Mouse (Mus musculus) testis, postnatal 10 days (tissue): ENCODE measurements around the gene Dlgap1.
A peak's percentile ranks its signal among the peaks of the same experiment; 100 is the strongest.

Experiments used
- DNase-seq: peaks from one replicate; pipeline ENCODE4 v3.0.0; 2021; ENCODE audit warnings: low spot score

Dlgap1 gene

DNA sequence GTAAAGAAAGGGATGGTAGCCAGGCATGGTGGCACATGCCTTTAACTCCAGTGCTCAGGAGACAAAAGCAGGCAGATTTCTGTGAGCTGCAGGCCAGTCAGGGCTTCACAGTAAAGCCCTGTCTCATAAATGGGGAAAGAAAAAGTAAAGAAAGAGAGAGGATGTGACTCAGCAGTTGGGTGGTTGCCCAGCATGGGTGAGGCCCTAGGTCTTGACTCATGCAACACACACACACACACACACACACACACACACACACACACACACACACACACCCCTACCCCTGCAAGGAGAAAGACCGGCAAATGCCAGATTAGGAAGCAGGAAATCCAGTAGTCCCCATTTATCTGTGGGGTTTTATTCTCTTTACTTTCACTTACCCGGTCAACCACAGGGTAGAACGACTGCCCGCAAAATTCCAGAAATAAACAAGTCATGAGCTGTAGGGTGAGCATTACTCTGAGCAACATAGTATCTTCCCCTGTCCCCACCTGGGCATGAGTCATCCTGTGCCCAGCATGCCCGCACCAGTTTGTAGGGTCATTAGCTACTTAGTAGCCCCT, 759.9 kb downstream of the Dlgap1 start:
- DNase-seq = peak; percentile 82

DNA sequence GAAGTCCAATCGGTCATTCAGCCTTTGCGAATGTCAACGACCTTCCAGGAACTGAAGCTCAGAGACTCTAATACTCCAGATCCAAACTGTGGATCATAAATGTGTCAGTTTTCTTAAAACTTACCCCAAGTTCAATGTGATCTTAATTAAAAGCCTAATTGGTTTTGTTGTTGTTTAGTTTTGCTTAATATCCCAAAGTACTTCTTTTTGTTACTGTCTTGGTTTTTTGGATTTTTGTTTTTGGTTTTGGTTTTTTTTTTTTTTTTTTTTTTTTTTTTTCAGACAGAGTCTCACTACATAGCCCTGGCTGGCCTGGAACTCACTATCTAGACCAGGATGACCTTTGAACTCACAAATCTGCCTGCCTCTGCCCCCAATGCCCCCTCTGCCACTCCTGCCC, 765.9 kb downstream of the Dlgap1 start:
- DNase-seq = no peak

DNA sequence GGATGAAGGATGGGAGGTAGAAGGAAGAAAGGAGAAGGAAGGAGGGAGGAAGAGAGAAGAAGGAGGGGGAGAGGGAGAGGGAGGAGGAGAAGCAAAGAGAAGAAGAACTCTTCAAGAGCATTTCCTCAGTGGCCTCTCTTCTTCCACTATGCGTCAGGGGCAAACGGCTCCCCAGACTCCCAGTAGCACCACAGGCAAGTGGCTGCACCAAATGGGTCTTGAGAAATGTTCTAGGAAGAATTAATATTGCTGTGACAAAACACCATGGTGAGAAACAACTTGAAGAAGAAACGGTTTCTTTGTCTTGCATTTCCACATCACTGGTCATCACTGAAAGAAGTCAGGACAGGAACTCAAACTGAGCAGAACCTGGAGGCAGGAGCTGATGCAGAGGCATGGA, 766.5 kb downstream of the Dlgap1 start:
- DNase-seq = no peak

DNA sequence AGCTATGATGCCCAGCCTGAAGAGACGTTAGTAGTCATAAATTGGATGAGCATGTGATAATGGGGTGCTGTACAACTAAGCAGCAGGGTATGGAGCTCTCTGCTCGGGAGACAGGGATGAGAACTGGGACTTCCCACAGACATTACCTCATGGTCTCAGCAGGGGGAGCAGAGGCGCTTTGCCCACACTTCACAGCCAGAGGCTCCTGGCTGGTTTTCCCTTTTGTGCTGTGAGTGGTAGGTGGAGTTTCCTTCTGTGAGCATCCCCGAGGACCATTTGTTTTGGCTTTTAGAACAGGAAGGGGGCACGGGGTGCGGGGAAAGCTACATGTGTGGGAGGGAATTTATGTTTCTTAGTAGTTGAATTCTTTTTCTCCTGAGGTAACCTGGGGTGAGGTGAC, 768.6 kb downstream of the Dlgap1 start:
- DNase-seq = peak; percentile 73

DNA sequence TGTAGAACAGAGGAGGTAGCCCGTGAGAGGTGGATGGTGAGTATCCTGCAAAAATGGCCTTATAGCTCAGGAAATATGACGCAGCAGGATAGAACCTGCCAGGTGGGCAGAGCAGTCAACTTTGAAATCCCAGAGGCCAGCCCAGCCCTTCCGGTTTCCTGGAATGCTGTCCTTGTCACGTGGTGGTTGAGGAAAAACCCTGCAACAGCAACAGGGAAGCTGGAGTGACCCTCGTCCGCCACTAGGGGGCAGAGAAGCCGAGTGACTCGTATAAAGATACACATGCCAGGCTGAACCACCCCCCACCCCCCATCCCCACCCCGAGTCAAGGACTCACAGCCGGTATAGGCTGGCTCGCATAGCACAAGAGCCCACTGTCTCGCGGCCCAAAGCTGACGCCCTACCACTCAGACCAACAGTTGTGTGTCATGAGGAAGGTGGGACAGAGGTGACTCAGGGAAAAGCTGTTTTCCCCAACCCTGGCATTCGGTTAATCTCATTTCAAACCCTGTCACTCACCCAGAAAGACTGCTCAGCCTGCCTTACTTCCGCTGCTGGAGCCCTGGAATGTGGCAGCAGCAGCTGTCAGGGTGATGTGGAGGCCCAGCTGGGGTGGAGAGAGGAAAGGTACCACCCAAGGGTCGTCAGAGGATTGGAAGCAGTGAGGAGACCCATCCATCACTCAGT, 769.4 kb downstream of the Dlgap1 start:
- DNase-seq = peak; percentile 95

- no peak for DNase-seq
Observed at GRCm38 (mm10) chr17:70739346-70739745, 770.5 kb downstream of the Dlgap1 start.

DNA sequence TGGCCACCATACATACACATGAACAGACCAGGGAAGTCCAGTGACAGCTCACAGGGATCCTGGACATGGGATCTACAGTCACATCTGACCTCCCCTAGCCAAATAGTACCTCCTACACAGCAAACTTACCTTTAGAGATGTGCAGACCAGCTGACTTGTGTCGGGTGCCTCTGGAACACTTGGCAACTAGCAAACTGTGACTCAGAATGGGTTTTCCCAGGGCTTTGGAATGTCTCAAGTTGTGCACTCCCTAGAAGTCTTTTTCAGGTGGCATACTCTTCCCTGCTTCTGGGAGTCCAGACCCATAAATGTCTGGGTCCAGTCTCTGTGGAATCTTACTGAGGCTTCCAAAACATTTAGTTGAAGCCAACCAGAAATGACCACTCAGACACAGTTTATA, 772.8 kb downstream of the Dlgap1 start:
- no peak for DNase-seq

DNA sequence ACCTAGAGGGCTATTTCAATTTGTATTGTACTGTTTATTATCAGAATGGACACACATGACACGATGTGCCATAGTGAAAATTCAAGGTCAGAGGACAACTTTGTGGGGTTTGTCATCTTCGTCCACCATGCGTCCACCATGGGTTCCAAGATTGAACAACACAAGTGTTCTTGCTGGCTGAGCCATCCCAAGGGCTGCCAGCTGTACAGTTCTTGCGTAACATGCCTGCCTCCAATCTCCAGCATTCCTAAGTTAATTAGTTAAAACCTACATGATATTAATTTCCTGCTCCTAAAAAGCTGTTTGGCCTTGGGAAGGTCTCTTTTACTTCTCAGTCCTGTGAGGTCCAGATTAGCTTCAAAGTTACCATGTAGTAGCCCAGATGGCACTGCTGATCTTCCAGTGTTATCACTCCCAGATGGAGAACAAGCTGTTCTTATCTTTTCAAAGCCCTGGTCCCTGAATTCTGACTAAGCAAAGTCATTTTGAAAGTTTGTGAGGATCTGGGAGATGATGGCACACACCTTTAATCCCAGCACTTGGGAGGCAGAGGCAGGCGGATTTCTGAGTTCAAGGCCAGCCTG, 775.8 kb downstream of the Dlgap1 start:
- DNase-seq = no peak

GRCm38 (mm10) chr17:70745385-70745784, 776.5 kb downstream of the Dlgap1 start:
- no peak for DNase-seq

GRCm38 (mm10) chr17:70746379-70747079, 777.7 kb downstream of the Dlgap1 start:
- DNase-seq = no peak

DNA sequence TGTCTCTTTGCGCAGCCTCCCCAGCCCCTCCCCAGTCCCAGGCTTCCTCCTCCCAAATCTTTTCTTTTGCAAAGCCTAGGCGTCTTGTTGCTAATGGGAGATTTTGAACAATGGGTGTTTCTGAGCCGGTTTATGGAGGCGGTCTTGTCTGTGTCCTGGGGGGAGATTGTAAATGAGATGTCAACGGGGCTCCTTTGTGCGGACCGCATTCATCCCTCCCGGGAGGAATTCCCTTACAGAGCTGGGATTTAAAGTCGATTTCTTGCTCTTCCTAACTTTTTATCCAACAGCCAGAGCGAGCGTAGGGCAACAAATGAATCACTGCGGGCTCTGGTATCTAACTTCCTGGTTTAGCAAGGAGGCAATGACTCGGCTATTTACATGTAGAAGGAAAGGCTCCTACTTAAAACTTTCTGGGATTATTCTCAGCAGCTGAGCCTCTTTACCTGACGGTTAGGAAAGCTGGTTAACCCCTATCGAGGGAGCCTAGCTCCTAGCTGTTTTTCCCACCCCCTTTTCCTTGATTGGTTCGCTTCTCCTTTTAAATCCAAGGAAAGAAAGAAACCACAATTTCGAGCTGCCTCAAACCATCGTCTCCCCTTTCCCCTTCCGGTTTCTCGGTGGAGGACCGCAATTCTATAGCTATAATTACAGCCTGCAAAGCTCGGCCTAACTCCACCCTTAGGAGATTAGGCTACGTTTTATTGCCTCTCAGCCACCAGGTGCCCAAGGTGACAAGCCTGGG, 779.0 kb downstream of the Dlgap1 start:
- DNase-seq = no peak

DNA sequence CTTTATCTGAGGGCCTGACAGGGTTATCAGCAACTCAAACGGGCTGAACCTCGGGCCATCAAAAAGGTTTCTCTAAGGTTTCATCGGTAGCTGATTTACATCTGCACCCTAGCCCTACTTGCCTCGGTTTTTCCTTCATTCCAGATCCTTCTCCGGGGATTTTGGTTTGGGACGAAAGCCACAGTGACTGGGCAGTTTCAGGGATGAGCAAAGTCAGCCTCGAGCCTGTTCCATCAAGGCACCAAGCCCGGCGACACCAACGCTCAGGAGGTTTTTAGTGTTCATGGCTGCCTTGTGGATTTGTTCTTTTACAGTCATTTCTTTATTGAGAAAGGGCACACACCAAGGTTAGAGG, 779.6 kb downstream of the Dlgap1 start:
- no peak for DNase-seq

GRCm38 (mm10) chr17:70748964-70749650, 780.2 kb downstream of the Dlgap1 start:
- no peak for DNase-seq

DNA sequence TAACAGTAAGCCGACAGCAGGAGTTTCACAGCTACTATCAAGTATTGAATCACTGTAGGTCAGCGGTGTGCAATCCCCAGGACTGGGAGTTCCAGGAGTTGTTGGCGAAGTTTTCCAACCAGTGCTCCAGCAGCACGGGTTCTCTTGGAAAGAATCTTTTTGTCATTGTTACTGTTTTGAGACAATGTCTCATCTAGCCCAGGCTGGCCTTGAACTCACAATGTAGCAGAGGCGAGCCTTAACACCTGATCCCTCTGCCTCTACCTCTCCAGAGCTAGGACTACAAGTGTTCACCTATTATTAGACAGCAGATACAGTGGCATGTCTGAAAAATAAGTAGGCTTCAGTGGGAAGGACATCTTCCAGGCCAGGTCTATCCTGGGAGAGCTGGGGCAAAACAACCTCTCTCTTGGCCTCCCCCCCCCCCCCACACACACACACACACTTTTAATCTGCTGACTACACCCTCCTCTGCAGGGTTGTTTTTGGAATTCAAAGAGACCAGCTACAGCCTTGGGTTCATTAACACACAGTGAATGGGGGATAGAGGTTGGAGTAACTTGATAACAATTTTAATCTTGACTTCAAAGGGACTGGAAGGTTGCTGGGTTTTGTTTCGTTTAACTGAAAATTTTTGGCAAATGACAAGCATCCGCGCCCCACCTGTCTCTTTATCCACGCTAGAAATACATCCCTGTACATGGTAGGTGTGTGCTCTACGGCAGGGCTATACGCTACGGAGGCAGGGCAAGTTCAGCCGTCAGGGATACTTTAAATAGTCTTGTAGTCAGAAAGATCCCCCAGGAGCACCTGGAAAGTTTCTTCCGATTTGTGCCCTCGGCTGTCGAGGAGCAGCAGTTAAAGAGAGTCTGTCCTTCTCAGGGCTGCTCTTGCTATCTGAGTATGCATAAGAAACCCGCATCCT, 781.6 kb downstream of the Dlgap1 start:
- DNase-seq = no peak

GRCm38 (mm10) chr17:70751161-70751651, 782.3 kb downstream of the Dlgap1 start:
- peak; percentile 81 for DNase-seq

GRCm38 (mm10) chr17:70751676-70752075, 782.8 kb downstream of the Dlgap1 start:
- no peak for DNase-seq

DNA sequence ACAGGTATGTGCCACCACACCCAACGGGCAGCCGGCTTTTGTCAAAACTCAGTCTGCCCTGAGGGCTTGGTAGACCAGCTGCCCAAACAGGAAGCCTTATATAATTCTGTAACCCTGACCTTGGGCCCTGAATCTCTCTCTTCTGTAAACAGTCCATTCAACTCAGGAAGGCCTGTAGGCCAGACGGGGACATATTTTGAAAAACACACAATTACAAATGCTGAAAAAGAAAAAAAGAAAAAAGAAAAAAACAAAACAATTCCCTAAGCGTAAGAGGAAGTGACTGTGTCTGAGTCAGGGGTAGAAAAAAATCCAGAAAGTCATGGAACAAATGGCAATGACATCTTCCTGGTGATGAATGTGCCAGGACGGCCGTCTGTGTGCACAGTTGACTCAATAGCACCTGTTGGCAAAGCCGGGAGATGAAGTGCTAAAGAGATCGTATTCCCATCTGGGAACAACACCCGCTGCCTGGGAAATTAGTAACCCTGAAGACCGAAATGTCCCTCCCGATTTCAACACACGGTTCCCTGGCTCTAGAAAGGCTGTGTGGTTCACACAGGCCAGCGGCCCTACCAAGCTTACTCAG, 784.7 kb downstream of the Dlgap1 start:
- no peak for DNase-seq

DNA sequence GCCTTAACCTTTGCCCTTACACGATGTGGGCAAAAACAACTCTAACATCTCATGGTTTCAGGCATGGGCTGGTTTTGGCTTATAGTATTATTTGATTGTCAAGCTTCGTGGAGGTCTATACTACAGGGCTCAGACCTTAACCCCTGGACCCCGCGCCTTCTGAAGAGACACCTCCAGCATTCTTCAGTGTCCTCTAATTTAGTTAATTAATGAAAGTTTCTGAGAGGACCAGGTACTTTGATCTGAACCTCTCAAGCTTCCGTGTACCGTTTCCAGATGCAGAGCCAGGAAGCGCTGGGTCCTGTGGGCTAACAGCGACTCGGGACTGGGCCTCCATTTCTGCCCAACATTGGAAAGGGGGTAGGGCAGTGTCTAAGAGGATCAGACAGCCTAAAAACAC, 785.2 kb downstream of the Dlgap1 start:
- DNase-seq = no peak

- DNase-seq = no peak
Observed at GRCm38 (mm10) chr17:70754638-70755037, 785.8 kb downstream of the Dlgap1 start.

DNA sequence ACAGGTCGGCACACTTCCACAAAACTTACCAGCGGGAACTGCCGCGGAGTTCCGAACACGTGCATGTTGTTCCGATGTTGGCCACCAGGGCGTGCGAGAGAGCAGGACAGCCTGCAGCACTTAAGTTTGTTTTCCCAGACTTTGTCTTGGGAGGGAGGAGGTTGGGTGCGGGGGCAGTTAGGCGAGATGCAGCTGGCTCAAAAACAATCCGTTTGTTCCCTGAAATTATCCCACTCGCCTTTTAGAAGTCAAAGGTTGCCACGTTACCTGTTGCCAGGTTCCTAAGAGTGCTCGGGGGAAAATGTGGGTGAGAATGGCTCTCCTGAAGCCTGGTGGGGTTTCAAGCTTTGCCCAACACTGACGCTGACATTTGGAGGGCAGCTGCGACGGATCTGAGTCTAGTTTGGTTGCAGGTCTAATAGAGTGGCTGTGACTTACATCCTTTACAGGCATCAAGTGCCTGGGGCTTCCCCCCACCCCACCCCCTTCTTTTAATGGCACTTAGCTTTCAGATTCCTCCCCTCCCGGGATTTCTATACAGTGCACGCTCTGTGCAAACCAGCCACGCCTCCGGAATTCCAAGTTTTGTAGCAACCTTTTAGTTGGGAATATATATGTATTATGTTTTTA, 786.3 kb downstream of the Dlgap1 start:
- DNase-seq = peak; percentile 98
